9 mouse cellular contexts compared by ENCODE assay signal in genomic region chr12:8892876-8893532, GRCm38 (mm10). TPM values are rescaled to one million over a fixed set of nuclear protein-coding genes. Genes with fewer than 3 reads are reported as not detected.
A peak's percentile ranks its signal among the peaks of the same experiment; 100 is the strongest.
DNase-seq lines count a peak whose midpoint lies in the region; ATAC-seq lines count a peak whose summit lies in the region.
"Had no signal": no experiment of that assay in that cellular context is flagged by ENCODE, and none has a peak within 500 bp of the region (broad histone marks: within the 10 kb centered on the region; RNA-seq: fewer than 3 reads in every experiment).

No protein-coding gene starts in this region.

- WGBS in heart, embryonic 12.5 days = 42% methylated on average over 13 of the region's 21 CpGs
- WGBS in limb, embryonic 13.5 days = 38% methylated on average over 15 of the region's 21 CpGs
- 41% methylated on average over 15 of the region's 21 CpGs for WGBS in stomach, embryonic 16.5 days

- no peaks in the 10 kb centered on the region for H3K27me3 ChIP-seq in heart, embryonic 12.5 days (replicated peaks)
- H3K27me3 ChIP-seq in limb, embryonic 13.5 days = no peaks in the 10 kb centered on the region
- no peaks in the 10 kb centered on the region for H3K27me3 ChIP-seq in stomach, embryonic 16.5 days (ENCODE audit: control insufficient read depth, insufficient read depth, low read length)

- peak overlapping the region; percentile 1; the same call in 1 of the 2 replicates for H3K4me3 ChIP-seq in heart, embryonic 12.5 days
- H3K4me3 ChIP-seq in limb, embryonic 13.5 days = no peak overlapping the region
- H3K4me3 ChIP-seq in stomach, embryonic 16.5 days (replicated peaks; ENCODE audit: low read length) = peak overlapping the region; percentile 21

- H3K36me3 ChIP-seq in heart, embryonic 12.5 days = no peaks in the 10 kb centered on the region
- no peaks in the 10 kb centered on the region for H3K36me3 ChIP-seq in limb, embryonic 13.5 days
- H3K36me3 ChIP-seq in stomach, embryonic 16.5 days (ENCODE audit: control insufficient read depth, insufficient read depth, low read length) = no peaks in the 10 kb centered on the region

- H3K27ac ChIP-seq in heart, embryonic 12.5 days (ENCODE audit: poor library complexity, severe bottlenecking) = no peak overlapping the region
- no peak overlapping the region; the same call in 1 of the 2 replicates for H3K27ac ChIP-seq in limb, embryonic 13.5 days
- no peak overlapping the region for H3K27ac ChIP-seq in stomach, embryonic 16.5 days (ENCODE audit: low read length)

- peak overlapping the region; percentile 37 for H3K4me2 ChIP-seq in heart, embryonic 12.5 days
- H3K4me2 ChIP-seq in limb, embryonic 13.5 days (replicated peaks) = peak overlapping the region; percentile 45; the same call in 1 of the 2 replicates
- peak overlapping the region; percentile 41 for H3K4me2 ChIP-seq in stomach, embryonic 16.5 days (ENCODE audit: low read depth, low read length)

- H3K9ac ChIP-seq in heart, embryonic 12.5 days = no peak overlapping the region
- no peak overlapping the region for H3K9ac ChIP-seq in limb, embryonic 13.5 days
- peak overlapping the region; percentile 42; the same call in 1 of the 2 replicates for H3K9ac ChIP-seq in stomach, embryonic 16.5 days (ENCODE audit: low read length)

- H3K9me3 ChIP-seq in heart, embryonic 12.5 days (replicated peaks) = no peaks in the 10 kb centered on the region
- H3K9me3 ChIP-seq in limb, embryonic 13.5 days = no peaks in the 10 kb centered on the region
- H3K9me3 ChIP-seq in stomach, embryonic 16.5 days (replicated peaks; ENCODE audit: control insufficient read depth, low read length) = no peaks in the 10 kb centered on the region

- DNase-seq in heart, adult 9 months (ENCODE audit: low spot score in 2 of 2) = no peak
- DNase-seq in right cerebral cortex, adult 2 months (ENCODE audit: low spot score in 2 of 2) = peak; percentile 17 to 22
- DNase-seq in right cerebral cortex, postnatal 14 days = no peak
- no peak for DNase-seq in adrenal gland, adult 18-20 months (ENCODE audit: low spot score in 2 of 2)
- no peak for DNase-seq in thymus, postnatal 10 days (ENCODE audit: low spot score in 2 of 2)
- DNase-seq: thymus, postnatal 36 days had no signal

- peaks cover 23% of the 10 kb centered on the region for H3K4me1 ChIP-seq in heart, embryonic 12.5 days (replicated peaks)
- peaks cover 20% of the 10 kb centered on the region for H3K4me1 ChIP-seq in limb, embryonic 13.5 days
- peaks cover 5% of the 10 kb centered on the region; the same call in 1 of the 2 replicates for H3K4me1 ChIP-seq in stomach, embryonic 16.5 days (ENCODE audit: control insufficient read depth, insufficient read depth, low read length)

- no peak for ATAC-seq in heart, embryonic 12.5 days (ENCODE audit: insufficient number of reproducible peaks, low FRiP score)
- ATAC-seq in limb, embryonic 13.5 days (ENCODE audit: low FRiP score, low read depth) = no peak
- no peak for ATAC-seq in stomach, embryonic 16.5 days (ENCODE audit: insufficient read depth, low FRiP score)

RNA-seq across cellular contexts. Expression of gene Laptm4a, which starts 28.5 kb away (rescaled TPM):
- 295 and 302 TPM in 2 replicates for polyA plus RNA-seq in heart, embryonic 12.5 days (2016; fragmentation: Nextera tagmentation; extraction: Ambion mirVana)
- polyA plus RNA-seq in limb, embryonic 13.5 days (2015; fragmentation: Nextera tagmentation; extraction: Ambion mirVana) = 391 and 410 TPM in 2 replicates
- 358 and 361 TPM in 2 replicates for polyA plus RNA-seq in stomach, embryonic 16.5 days (2015; fragmentation: Nextera tagmentation; extraction: Ambion mirVana)
- 100 to 1,000 TPM; 578 to 580 TPM for total RNA-seq in adrenal gland, adult 18-20 months (2021)

RNA-seq across cellular contexts. Expression of gene Matn3, which starts 54.7 kb away (rescaled TPM):
- 0.77 and 0.78 TPM in 2 replicates for polyA plus RNA-seq in heart, embryonic 12.5 days (2016; fragmentation: Nextera tagmentation; extraction: Ambion mirVana)
- polyA plus RNA-seq in limb, embryonic 13.5 days (2015; fragmentation: Nextera tagmentation; extraction: Ambion mirVana) = 31.5 and 36.3 TPM in 2 replicates
- polyA plus RNA-seq in stomach, embryonic 16.5 days (2015; fragmentation: Nextera tagmentation; extraction: Ambion mirVana) = 0.15 and 0.21 TPM in 2 replicates
- total RNA-seq in adrenal gland, adult 18-20 months (2021) = not detected

Comparison
In these comparisons a context has a peak if more than half of its experiments do, and no peak if none do; other contexts are left out.
1. DNase-seq: peak in right cerebral cortex, adult 2 months (2 of 2); none in heart, adult 9 months (0 of 2), right cerebral cortex, postnatal 14 days (single experiment), adrenal gland, adult 18-20 months (0 of 2) and thymus, postnatal 10 days (0 of 2).
2. RNA of gene Matn3, which starts 54.7 kb away (polyA plus RNA-seq): 31.5 to 36.3 TPM in limb, embryonic 13.5 days; 0.77 to 0.78 TPM in heart, embryonic 12.5 days and 0.15 to 0.21 TPM in stomach, embryonic 16.5 days; every median in the first group is over 10 times any median in the second.
3. Peak in every context shown above with its lines, with median percentiles within 50 percentile points of each other: H3K4me2 ChIP-seq.